Mouse (Mus musculus): ENCODE measurements around the gene Gm10447.

DNA sequence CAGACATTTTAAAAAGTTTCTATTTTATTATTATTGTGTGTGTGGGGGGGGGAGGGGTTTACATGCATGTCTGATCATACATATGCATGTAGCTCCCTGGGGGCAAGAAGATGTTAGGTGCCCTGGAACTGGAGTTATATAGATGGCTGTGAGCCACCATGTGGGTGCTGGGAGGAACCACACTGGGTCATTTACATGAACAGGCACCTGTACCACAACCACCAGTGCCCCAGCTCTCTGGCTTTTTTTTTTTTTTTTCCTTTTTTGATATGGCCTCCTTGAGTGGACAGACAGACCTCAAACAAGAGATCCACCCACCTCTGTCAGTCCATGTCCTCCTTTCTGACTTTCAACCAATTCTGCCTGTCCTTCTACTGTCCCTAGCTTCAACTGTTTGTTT, 27.7 kb downstream of the Gm10447 start:
- TF ChIP-seq CTCF (IDR thresholded peaks at IDR 0.05; ENCODE audit: low read depth, low read length) (no peak), POLR2A (IDR thresholded peaks at IDR 0.05; ENCODE audit: borderline replicate concordance, low read depth, low read length) (no peak)
